Mouse (Mus musculus) ES-E14 (cell line): Measurements from ENCODE around the gene Tanc1.

ENCODE experiments used
- CHD2 ChIP-seq: IDR thresholded peaks from 2 replicates; pipeline ENCODE4 v1.6.1; 2014; ENCODE audit warnings: mild to moderate bottlenecking, low read depth, low read length, inconsistent platforms
- MAFK ChIP-seq: IDR thresholded peaks from 2 replicates; pipeline ENCODE4 v1.6.1; 2014; ENCODE audit warnings: mild to moderate bottlenecking, low read depth, low read length, inconsistent platforms; ENCODE audit not compliant: insufficient read depth
- ZC3H11A ChIP-seq: IDR thresholded peaks from 2 replicates; pipeline ENCODE4 v1.6.1; 2012; ENCODE audit warnings: low read depth, mild to moderate bottlenecking, inconsistent platforms, low read length, borderline replicate concordance
- ZNF384 ChIP-seq: IDR thresholded peaks from 2 replicates; pipeline ENCODE4 v1.6.1; 2012; ENCODE audit warnings: low read depth, low read length, inconsistent platforms

- TF ChIP-seq CHD2: no peak
- no peak for TF ChIP-seq ZNF384
- no peak for TF ChIP-seq ZC3H11A
- TF ChIP-seq MAFK: no peak
Measured at GRCm38 (mm10) chr2:59645515-59645914, 33.7 kb downstream of the Tanc1 start.
